Mouse (Mus musculus): ENCODE data around the gene Jchain. TPM values are rescaled to one million over a fixed set of nuclear protein-coding genes. Genes with fewer than 3 reads are reported as not detected.

The Jchain gene
- polyA plus RNA-seq (2012; rRNA removed) = 40.8 and 79.5 TPM in 2 replicates

- Histone ChIP-seq H3K4me1 (replicated peaks; ENCODE audit: control insufficient read depth, insufficient read depth, low read length) (peaks cover 4% of the 10 kb centered on the region), H3K27ac (ENCODE audit: control insufficient read depth, insufficient read depth, low read length) (no peak within 1 kb of the TSS), H3K36me3 (ENCODE audit: control insufficient read depth, insufficient read depth, low read length) (no peaks in the 10 kb centered on the region), H3K4me3 (ENCODE audit: control insufficient read depth, insufficient read depth, low read length) (no peak within 1 kb of the TSS), H3K27me3 (ENCODE audit: control insufficient read depth, insufficient read depth, low read length) (no peaks in the 10 kb centered on the region)
- 86% methylated on average over 3 of the region's 3 CpGs for WGBS
- DNase-seq = no peak
- TF ChIP-seq CTCF (IDR thresholded peaks at IDR 0.05; ENCODE audit: borderline replicate concordance, control insufficient read depth, extremely low read depth, insufficient read depth, low read length, poor library complexity) = no peak
- no peak for TF ChIP-seq POLR2A (IDR thresholded peaks at IDR 0.05; ENCODE audit: control insufficient read depth, extremely low read depth, insufficient read depth, low read length, poor library complexity)
These were observed at the start of gene Jchain for GRCm38 (mm10) chr5:88527657-88528056. TSS of gene Jchain (minus strand) at chr5:88527891.

DNA sequence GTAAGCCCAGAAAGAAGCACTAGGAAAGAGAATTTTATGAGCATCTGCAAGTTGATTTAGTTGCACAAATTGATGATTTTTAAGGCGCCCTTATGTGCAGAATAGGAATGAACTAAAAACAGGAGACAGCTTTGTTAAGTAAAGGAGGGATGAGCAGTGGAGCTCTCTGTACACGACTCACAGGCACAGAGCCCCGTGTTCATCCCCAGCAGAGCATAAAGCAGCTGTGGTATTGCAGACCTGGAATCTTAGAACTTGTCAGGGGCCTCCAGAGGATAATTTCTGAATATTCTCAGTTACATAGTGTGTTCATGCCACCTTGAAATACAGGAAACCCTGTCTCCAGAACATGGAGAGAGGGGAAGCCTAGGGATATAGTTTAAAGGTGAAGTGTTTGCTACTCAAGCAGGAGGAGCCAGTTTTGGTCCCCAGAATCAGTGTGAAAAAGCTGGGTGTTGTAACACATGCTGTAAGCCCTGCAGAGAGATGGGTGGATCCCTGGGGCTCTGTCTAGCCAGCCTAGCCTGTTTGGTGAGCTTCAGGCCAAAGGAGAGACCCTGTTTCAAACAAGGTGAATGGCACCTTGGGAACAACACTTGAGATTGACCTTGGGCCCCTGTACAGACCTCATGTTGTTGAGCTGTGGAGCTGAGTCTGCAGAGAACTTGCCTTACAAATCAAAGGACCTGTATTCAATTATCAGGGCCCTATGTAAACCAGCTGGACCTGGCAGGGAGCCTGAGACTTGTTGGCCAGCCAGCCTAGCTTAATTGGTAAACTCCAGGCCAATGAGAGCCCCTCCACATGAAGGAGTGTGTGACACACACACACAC lies 48.0 kb upstream of the Jchain start:
- TF ChIP-seq POLR2A (IDR thresholded peaks at IDR 0.05; ENCODE audit: control insufficient read depth, extremely low read depth, insufficient read depth, low read length, poor library complexity) (no peak), CTCF (IDR thresholded peaks at IDR 0.05; ENCODE audit: borderline replicate concordance, control insufficient read depth, extremely low read depth, insufficient read depth, low read length, poor library complexity) (no peak)
- H3K27me3 ChIP-seq (ENCODE audit: control insufficient read depth, insufficient read depth, low read length) = no peaks in the 10 kb centered on the region
- H3K4me3 ChIP-seq (ENCODE audit: control insufficient read depth, insufficient read depth, low read length) = no peak overlapping the region
- no peak for DNase-seq
- H3K36me3 ChIP-seq (ENCODE audit: control insufficient read depth, insufficient read depth, low read length) = no peaks in the 10 kb centered on the region
- no peaks in the 10 kb centered on the region for H3K4me1 ChIP-seq (replicated peaks; ENCODE audit: control insufficient read depth, insufficient read depth, low read length)
- H3K27ac ChIP-seq (ENCODE audit: control insufficient read depth, insufficient read depth, low read length) = no peak overlapping the region
- WGBS = 86% methylated on average over 3 of the region's 3 CpGs

DNA sequence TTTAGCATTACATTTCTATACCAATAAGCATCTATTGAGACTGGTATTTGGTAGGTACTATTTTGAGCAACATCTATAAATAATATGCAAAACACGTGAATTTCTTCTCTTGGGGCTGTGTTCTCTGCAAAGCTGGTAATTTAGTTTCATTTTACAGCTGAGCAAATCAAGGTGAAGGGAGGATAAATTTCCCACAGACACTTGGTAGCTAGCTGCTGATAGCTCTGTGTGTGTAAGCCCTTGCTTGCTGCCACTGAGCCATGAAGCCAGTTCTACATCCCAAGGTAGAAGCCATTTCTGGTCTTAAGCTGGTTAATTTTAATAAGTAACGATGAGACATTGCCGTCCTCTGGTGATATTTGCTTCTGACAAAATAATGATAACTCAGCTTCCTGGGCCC lies 47.1 kb upstream of the Jchain start:
- Histone ChIP-seq H3K36me3 (ENCODE audit: control insufficient read depth, insufficient read depth, low read length) (no peaks in the 10 kb centered on the region), H3K4me3 (ENCODE audit: control insufficient read depth, insufficient read depth, low read length) (no peak overlapping the region), H3K27me3 (ENCODE audit: control insufficient read depth, insufficient read depth, low read length) (no peaks in the 10 kb centered on the region), H3K27ac (ENCODE audit: control insufficient read depth, insufficient read depth, low read length) (no peak overlapping the region), H3K4me1 (replicated peaks; ENCODE audit: control insufficient read depth, insufficient read depth, low read length) (no peaks in the 10 kb centered on the region)
- WGBS = 89% methylated on average over 3 of the region's 3 CpGs
- TF ChIP-seq POLR2A (IDR thresholded peaks at IDR 0.05; ENCODE audit: control insufficient read depth, extremely low read depth, insufficient read depth, low read length, poor library complexity) (no peak), CTCF (IDR thresholded peaks at IDR 0.05; ENCODE audit: borderline replicate concordance, control insufficient read depth, extremely low read depth, insufficient read depth, low read length, poor library complexity) (no peak)
- no peak for DNase-seq

GRCm38 (mm10) chr5:88569541-88569940 lies 41.9 kb upstream of the Jchain start:
- no peak overlapping the region for H3K27ac ChIP-seq (ENCODE audit: control insufficient read depth, insufficient read depth, low read length)
- WGBS = 93% methylated on average over 3 of the region's 3 CpGs
- no peak overlapping the region for H3K4me3 ChIP-seq (ENCODE audit: control insufficient read depth, insufficient read depth, low read length)
- peaks cover 2% of the 10 kb centered on the region; the same call in 1 of the 2 replicates for H3K4me1 ChIP-seq (replicated peaks; ENCODE audit: control insufficient read depth, insufficient read depth, low read length)
- no peak for DNase-seq
- no peak for TF ChIP-seq POLR2A (IDR thresholded peaks at IDR 0.05; ENCODE audit: control insufficient read depth, extremely low read depth, insufficient read depth, low read length, poor library complexity)
- no peak for TF ChIP-seq CTCF (IDR thresholded peaks at IDR 0.05; ENCODE audit: borderline replicate concordance, control insufficient read depth, extremely low read depth, insufficient read depth, low read length, poor library complexity)
- H3K36me3 ChIP-seq (ENCODE audit: control insufficient read depth, insufficient read depth, low read length) = no peaks in the 10 kb centered on the region
- H3K27me3 ChIP-seq (ENCODE audit: control insufficient read depth, insufficient read depth, low read length) = no peaks in the 10 kb centered on the region

- WGBS = 29% methylated on average over 14 of the region's 14 CpGs
- no peaks in the 10 kb centered on the region for H3K36me3 ChIP-seq (ENCODE audit: control insufficient read depth, insufficient read depth, low read length)
- H3K27ac ChIP-seq (ENCODE audit: control insufficient read depth, insufficient read depth, low read length) = no peak overlapping the region; the same call in 1 of the 2 replicates
- peak overlapping the region; percentile 80 for H3K4me3 ChIP-seq (ENCODE audit: control insufficient read depth, insufficient read depth, low read length)
- no peaks in the 10 kb centered on the region for H3K27me3 ChIP-seq (ENCODE audit: control insufficient read depth, insufficient read depth, low read length)
- peaks cover 4% of the 10 kb centered on the region; the same call in 1 of the 2 replicates for H3K4me1 ChIP-seq (replicated peaks; ENCODE audit: control insufficient read depth, insufficient read depth, low read length)
- no peak for DNase-seq
- TF ChIP-seq POLR2A (IDR thresholded peaks at IDR 0.05; ENCODE audit: control insufficient read depth, extremely low read depth, insufficient read depth, low read length, poor library complexity) (no peak), CTCF (IDR thresholded peaks at IDR 0.05; ENCODE audit: borderline replicate concordance, control insufficient read depth, extremely low read depth, insufficient read depth, low read length, poor library complexity) (no peak)
These were observed 38.5 kb upstream of the Jchain start for GRCm38 (mm10) chr5:88566034-88566841.

Data from thymus, adult 2 months (tissue).